Mouse (Mus musculus) small intestine, adult 2 months (tissue): ENCODE measurements around the gene Cul4a. TPM values are rescaled to one million over a fixed set of nuclear protein-coding genes. Genes with fewer than 3 reads are reported as not detected.

Experiments
- H3K27ac ChIP-seq: fragments of 200-500 bp; 2 replicates; pipeline ENCODE4 v1.5.1; 2012; ENCODE audit warnings: low read depth, low read length, control low read depth, inconsistent platforms; ENCODE audit not compliant: insufficient read depth
- H3K27me3 ChIP-seq: fragments of 200-500 bp; 2 replicates; pipeline ENCODE4 v1.6.1; 2012; ENCODE audit warnings: mild to moderate bottlenecking, moderate library complexity, low read length, inconsistent platforms; ENCODE audit not compliant: control insufficient read depth, insufficient read depth
- H3K36me3 ChIP-seq: fragments of 200-500 bp; 2 replicates; pipeline ENCODE4 v1.6.1; 2012; ENCODE audit warnings: mild to moderate bottlenecking, low read length, control low read depth, inconsistent platforms; ENCODE audit not compliant: control insufficient read depth, insufficient read depth
- H3K4me1 ChIP-seq: fragments of 200-500 bp; 2 replicates; pipeline ENCODE4 v1.6.1; 2012; ENCODE audit warnings: low read length, inconsistent platforms, mixed read lengths; ENCODE audit not compliant: control insufficient read depth, insufficient read depth, insufficient read length
- H3K4me3 ChIP-seq: fragments of 200-500 bp; 2 replicates; pipeline ENCODE4 v1.5.1; 2012; ENCODE audit warnings: low read depth, mild to moderate bottlenecking, control low read depth, inconsistent platforms, low read length, moderate library complexity
- CTCF ChIP-seq: fragments of 200-500 bp; IDR thresholded peaks from 2 replicates; pipeline ENCODE4 v1.5.1; 2012; ENCODE audit warnings: low read depth, mild to moderate bottlenecking, control low read depth, inconsistent platforms, low read length, moderate library complexity, mixed read lengths; ENCODE audit not compliant: insufficient replicate concordance, insufficient read length; ENCODE audit errors: extremely low read depth
- POLR2A ChIP-seq: fragments of 200-500 bp; IDR thresholded peaks from 2 replicates; pipeline ENCODE4 v1.6.1; 2012; ENCODE audit warnings: low read depth, mild to moderate bottlenecking, control low read depth, inconsistent platforms, low read length, moderate library complexity
- WGBS: fragments of 180-500 bp; shearing (Covaris S2); methylation state at CpG from one replicate; pipeline ENCODE4 v1.1.7; 2018; 5-methylcytosine and 5-hydroxymethylcytosine counted together
- polyA plus RNA-seq: library from polyadenylated mRNA; depleted of rRNA; stranded (reverse); fragments of >200 nt; gene quantifications from 2 replicates; pipeline ENCODE4 v1.2.3, GENCODE M21; 2012; rRNA removed

Cul4a gene
- polyA plus RNA-seq, 1 experiment: 23.8 TPM

DNA sequence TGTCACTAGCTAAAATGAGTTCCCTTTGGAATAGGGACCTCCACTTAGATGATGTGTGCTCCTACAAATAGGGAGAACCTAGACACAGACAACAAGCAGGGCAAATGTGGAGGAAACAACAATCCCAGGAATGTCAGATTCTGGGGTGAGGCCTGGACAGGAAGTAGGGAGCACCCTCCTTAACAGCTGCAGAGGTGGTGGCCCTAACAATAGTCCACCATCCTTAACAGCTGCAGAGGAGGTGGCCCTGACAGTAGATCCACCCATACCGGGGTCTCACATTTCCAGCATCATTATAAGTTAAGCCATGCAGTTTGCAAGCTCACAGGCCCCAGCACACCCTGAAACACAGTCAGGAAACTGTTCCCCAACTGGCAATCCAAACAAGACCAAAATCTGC, 83.4 kb downstream of the Cul4a start:
- WGBS: 82% methylated on average over 1 of the region's 1 CpGs
- no peak overlapping the region for H3K27ac ChIP-seq
- H3K36me3 ChIP-seq: peaks cover 59% of the 10 kb centered on the region
- TF ChIP-seq POLR2A (no peak), CTCF (no peak)
- no peaks in the 10 kb centered on the region for H3K27me3 ChIP-seq
- no peaks in the 10 kb centered on the region for H3K4me1 ChIP-seq
- no peak overlapping the region for H3K4me3 ChIP-seq

DNA sequence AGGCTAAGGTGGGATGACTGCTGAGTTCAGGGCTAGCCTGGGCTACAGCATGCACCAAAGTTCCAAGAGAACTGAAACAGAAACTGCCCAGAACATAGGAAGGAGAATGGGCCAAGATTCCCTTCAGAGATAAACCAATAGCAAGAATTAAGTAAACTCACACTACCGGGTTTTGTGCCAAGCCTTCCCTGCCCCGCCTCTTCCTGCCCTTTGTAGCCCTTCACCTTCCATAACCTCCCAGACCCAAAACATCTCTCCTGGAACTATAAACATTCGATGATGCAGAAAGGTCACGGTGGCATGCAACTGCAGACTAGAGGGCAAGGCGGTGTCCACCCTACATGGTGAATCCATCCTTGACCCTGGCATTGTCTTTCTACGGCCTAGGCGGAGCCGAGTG, 84.8 kb downstream of the Cul4a start:
- WGBS: 77% methylated on average over 8 of the region's 8 CpGs
- no peak overlapping the region for H3K27ac ChIP-seq
- no peak for TF ChIP-seq CTCF
- no peak for TF ChIP-seq POLR2A

DNA sequence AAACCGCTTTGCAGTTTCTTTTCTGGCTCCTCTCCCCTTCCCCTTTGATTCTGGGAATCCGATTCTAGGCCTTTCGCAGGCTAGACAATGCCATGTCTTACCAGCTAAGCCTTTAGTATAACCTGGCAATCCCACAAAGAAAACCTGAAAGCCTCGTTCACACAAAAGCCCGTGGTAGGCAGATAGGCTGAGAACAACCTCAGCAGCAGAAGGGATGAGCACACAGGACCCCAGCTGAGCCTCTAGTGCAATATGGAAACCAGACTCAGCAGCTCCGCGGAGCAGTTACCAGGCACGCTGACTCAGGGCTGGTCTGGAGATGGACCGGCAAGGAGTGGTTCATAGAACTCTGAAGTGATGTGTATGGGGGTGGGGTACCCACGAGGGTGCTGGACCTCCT, 89.4 kb downstream of the Cul4a start:
- TF ChIP-seq CTCF (no peak), POLR2A (no peak)
- 73% methylated on average over 10 of the region's 10 CpGs for WGBS
- H3K27me3 ChIP-seq: no peaks in the 10 kb centered on the region
- H3K4me1 ChIP-seq: no peaks in the 10 kb centered on the region
- no peak overlapping the region for H3K27ac ChIP-seq
- peaks cover 32% of the 10 kb centered on the region for H3K36me3 ChIP-seq
- no peak overlapping the region for H3K4me3 ChIP-seq

More for the DNA sequence above, 84.8 kb downstream of the Cul4a start:
- H3K4me1 ChIP-seq: no peaks in the 10 kb centered on the region
- H3K27me3 ChIP-seq: no peaks in the 10 kb centered on the region
- H3K4me3 ChIP-seq: no peak overlapping the region
- peaks cover 52% of the 10 kb centered on the region for H3K36me3 ChIP-seq

DNA sequence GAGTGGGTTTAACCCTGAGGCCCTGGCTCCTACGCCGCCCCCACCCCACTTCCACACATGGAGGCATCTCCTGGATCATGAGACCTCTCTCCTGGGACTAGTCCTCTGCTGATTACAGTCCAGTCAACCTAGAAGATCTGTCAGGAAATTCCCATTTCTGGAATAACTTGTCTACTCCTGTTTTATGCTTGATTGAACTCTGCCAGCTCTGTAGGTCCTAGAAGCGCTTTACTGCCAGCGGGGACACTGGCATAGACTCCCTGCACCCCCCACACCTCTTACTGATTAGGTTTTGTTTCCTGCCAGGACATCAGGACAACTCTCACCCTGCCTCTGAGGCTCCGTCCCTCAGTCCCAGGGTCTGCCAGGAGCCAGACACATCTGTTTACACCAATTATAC, 92.1 kb downstream of the Cul4a start:
- TF ChIP-seq CTCF: no peak
- TF ChIP-seq POLR2A: no peak
- Histone ChIP-seq H3K27ac (no peak overlapping the region), H3K36me3 (peaks cover 16% of the 10 kb centered on the region), H3K27me3 (no peaks in the 10 kb centered on the region), H3K4me3 (no peak overlapping the region), H3K4me1 (peaks cover 2% of the 10 kb centered on the region; the same call in 1 of the 2 replicates)
- WGBS: 89% methylated on average over 5 of the region's 5 CpGs

Other genes starting within 250 kb of the Cul4a start
- 6.3 and 11.2 TPM in 2 replicates for gene Mcf2l, start 231.8 kb upstream of the Cul4a start, polyA plus RNA-seq
- gene F7, start 79.6 kb upstream of the Cul4a start, polyA plus RNA-seq: 0.30 and 1.1 TPM in 2 replicates
- 0.19 and 0.58 TPM in 2 replicates for gene F10, start 68.3 kb upstream of the Cul4a start, polyA plus RNA-seq
- 28.0 and 33.2 TPM in 2 replicates for gene Proz, start 44.7 kb upstream of the Cul4a start, polyA plus RNA-seq
- gene Pcid2, start 162 bp upstream of the Cul4a start, polyA plus RNA-seq: 8.5 and 13.0 TPM in 2 replicates
- 355 and 658 TPM in 2 replicates for gene Lamp1, start 53.5 kb downstream of the Cul4a start, polyA plus RNA-seq
- gene Grtp1, start 95.0 kb downstream of the Cul4a start, polyA plus RNA-seq: 22.5 and 58.8 TPM in 2 replicates
- not detected in 2 replicates for gene Adprhl1, start 148.5 kb downstream of the Cul4a start, polyA plus RNA-seq
- gene Dcun1d2, start 182.5 kb downstream of the Cul4a start, polyA plus RNA-seq: 7.0 and 8.7 TPM in 2 replicates
- 11.4 and 38.4 TPM in 2 replicates for gene Tmco3, start 182.6 kb downstream of the Cul4a start, polyA plus RNA-seq
- gene Tfdp1, start 233.1 kb downstream of the Cul4a start, polyA plus RNA-seq: 13.3 and 22.7 TPM in 2 replicates